Mouse (Mus musculus): ENCODE measurements around the gene Fam207a. TPM values are rescaled to one million over a fixed set of nuclear protein-coding genes. Genes with fewer than 3 reads are reported as not detected.

The Fam207a gene
- 35.1 and 38.0 TPM in 2 replicates for polyA plus RNA-seq (2015; fragmentation: Nextera tagmentation; extraction: Ambion mirVana)

DNA sequence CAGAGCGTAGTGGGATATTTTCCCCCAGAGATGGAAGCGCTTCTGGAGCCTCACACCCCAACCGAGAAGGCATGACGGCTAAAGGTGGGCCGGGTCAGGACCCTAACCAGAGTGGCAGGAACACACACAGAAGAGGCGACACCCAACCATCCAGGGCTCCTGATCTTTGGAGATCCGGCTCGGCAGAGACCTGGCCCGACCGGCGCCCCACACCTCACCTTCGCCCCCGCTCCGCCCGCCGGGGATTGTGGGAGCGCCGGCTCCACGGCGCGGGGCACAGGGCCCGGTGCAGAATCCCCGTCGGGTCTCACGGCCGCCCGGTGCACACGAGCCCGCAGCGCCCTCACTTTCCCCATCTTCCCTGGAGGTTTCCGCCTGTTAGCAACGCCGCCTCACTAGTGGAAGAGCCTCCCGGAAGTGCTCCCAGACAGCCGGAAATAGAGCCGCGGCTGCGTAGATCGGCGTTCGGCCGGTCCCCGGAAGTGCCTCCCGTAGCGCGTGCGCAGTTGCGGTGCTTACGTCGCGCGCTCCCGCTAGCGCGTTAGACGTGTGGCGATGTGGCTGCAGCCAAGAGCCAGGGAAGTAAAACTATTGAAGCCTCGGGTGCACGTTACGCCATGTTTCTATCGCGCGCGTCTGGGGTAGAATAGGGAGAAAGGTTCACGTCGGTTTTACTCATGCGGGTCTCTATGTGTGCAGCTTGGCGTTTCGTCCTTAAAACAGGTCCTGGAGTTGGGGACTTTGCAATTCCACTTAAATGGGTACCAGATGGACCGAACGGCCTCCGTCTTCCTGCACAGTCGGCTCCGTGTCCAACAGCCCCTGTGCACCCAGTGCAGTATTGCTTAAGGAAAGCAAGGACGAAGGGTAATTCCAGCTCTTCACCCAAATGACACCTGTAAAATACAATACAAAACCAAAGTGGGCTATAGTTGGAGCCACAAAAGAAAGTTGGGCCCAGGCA, at the start of gene Fam207a:
TSS of gene Fam207a (minus strand) at position 401 of the 964 bp plus-strand sequence.
- Histone ChIP-seq H3K4me1 (peaks cover 20% of the 10 kb centered on the region), H3K27ac (peak within 1 kb of the TSS; percentile 72), H3K4me2 (peak within 1 kb of the TSS; percentile 80), H3K36me3 (peaks cover 28% of the 10 kb centered on the region; the same call in 1 of the 2 replicates), H3K4me3 (peak within 1 kb of the TSS; percentile 81), H3K9me3 (no peaks in the 10 kb centered on the region), H3K27me3 (no peaks in the 10 kb centered on the region), H3K9ac (peak within 1 kb of the TSS; percentile 81)
- ATAC-seq (ENCODE audit: borderline replicate concordance, extremely low read depth, low FRiP score, low TSS enrichment): peak; percentile 87
- under 1% methylated on average over 75 of the region's 75 CpGs for WGBS

- Histone ChIP-seq H3K27ac (no peak overlapping the region), H3K4me2 (no peak overlapping the region), H3K4me3 (no peak overlapping the region), H3K27me3 (no peaks in the 10 kb centered on the region), H3K9me3 (no peaks in the 10 kb centered on the region), H3K4me1 (peaks cover 10% of the 10 kb centered on the region), H3K36me3 (no peaks in the 10 kb centered on the region), H3K9ac (no peak overlapping the region)
- no peak for ATAC-seq (ENCODE audit: borderline replicate concordance, extremely low read depth, low FRiP score, low TSS enrichment)
- WGBS: 65% methylated on average over 8 of the region's 8 CpGs
Observed at GRCm38 (mm10) chr10:77565005-77565404, 49.4 kb upstream of the Fam207a start.

- no peak overlapping the region for H3K27ac ChIP-seq
- 59% methylated on average over 2 of the region's 2 CpGs for WGBS
- H3K4me1 ChIP-seq: no peaks in the 10 kb centered on the region
- no peak for ATAC-seq (ENCODE audit: borderline replicate concordance, extremely low read depth, low FRiP score, low TSS enrichment)
- no peaks in the 10 kb centered on the region for H3K27me3 ChIP-seq
- no peaks in the 10 kb centered on the region for H3K9me3 ChIP-seq
- no peak overlapping the region for H3K4me3 ChIP-seq
- H3K4me2 ChIP-seq: no peak overlapping the region
- H3K9ac ChIP-seq: no peak overlapping the region
- H3K36me3 ChIP-seq: no peaks in the 10 kb centered on the region
Observed at GRCm38 (mm10) chr10:77561508-77561907, 45.9 kb upstream of the Fam207a start.

GRCm38 (mm10) chr10:77560830-77561229, 45.2 kb upstream of the Fam207a start:
- Histone ChIP-seq H3K27ac (no peak overlapping the region), H3K4me1 (no peaks in the 10 kb centered on the region)
- no peak for ATAC-seq (ENCODE audit: borderline replicate concordance, extremely low read depth, low FRiP score, low TSS enrichment)

GRCm38 (mm10) chr10:77560090-77560489, 44.5 kb upstream of the Fam207a start:
- 85% methylated on average over 11 of the region's 11 CpGs for whole genome bisulfite sequencing
- ATAC-seq (ENCODE audit: borderline replicate concordance, extremely low read depth, low FRiP score, low TSS enrichment): no peak
- no peak overlapping the region for H3K27ac ChIP-seq

More at GRCm38 (mm10) chr10:77560830-77561229, 45.2 kb upstream of the Fam207a start:
- H3K27me3 ChIP-seq: no peaks in the 10 kb centered on the region
- no peaks in the 10 kb centered on the region for H3K9me3 ChIP-seq
- no peaks in the 10 kb centered on the region for H3K36me3 ChIP-seq
- WGBS: 68% methylated on average over 9 of the region's 9 CpGs
- H3K9ac ChIP-seq: no peak overlapping the region
- H3K4me2 ChIP-seq: no peak overlapping the region
- no peak overlapping the region for H3K4me3 ChIP-seq

GRCm38 (mm10) chr10:77557641-77558040, 42.1 kb upstream of the Fam207a start:
- H3K9me3 ChIP-seq: no peaks in the 10 kb centered on the region
- no peak overlapping the region for H3K27ac ChIP-seq
- no peak overlapping the region for H3K4me3 ChIP-seq
- no peaks in the 10 kb centered on the region for H3K27me3 ChIP-seq
- H3K9ac ChIP-seq: no peak overlapping the region
- H3K4me2 ChIP-seq: no peak overlapping the region
- no peaks in the 10 kb centered on the region for H3K36me3 ChIP-seq
- no peak for ATAC-seq (ENCODE audit: borderline replicate concordance, extremely low read depth, low FRiP score, low TSS enrichment)
- H3K4me1 ChIP-seq: no peaks in the 10 kb centered on the region
- WGBS: 88% methylated on average over 4 of the region's 4 CpGs

More at GRCm38 (mm10) chr10:77560090-77560489, 44.5 kb upstream of the Fam207a start:
- H3K9me3 ChIP-seq: no peaks in the 10 kb centered on the region
- H3K4me2 ChIP-seq: no peak overlapping the region
- H3K36me3 ChIP-seq: no peaks in the 10 kb centered on the region
- no peak overlapping the region for H3K9ac ChIP-seq
- no peaks in the 10 kb centered on the region for H3K4me1 ChIP-seq
- no peak overlapping the region for H3K4me3 ChIP-seq
- H3K27me3 ChIP-seq: no peaks in the 10 kb centered on the region

GRCm38 (mm10) chr10:77556631-77557030, 41.0 kb upstream of the Fam207a start:
- WGBS: 89% methylated on average over 7 of the region's 7 CpGs

DNA sequence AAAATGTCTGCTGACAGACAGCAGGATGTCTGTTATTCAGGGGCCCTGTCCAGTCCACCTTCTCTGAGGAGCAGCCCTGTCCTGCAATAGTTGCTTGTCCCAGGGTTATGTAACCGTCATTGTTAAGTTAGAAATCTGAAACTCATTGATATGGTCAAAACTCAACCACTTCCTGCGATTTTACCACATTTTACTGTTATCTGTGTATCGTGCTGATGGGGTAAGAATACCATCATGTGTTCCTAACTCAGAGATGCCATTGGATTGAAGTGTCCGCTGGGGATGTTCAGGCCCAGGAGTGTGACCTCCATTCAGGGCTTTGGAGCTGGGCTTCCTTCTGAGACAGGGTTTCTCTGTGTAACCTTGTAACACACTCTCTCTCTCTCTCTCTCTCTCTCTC, 39.3 kb upstream of the Fam207a start:
- H3K4me2 ChIP-seq: no peak overlapping the region
- no peak overlapping the region for H3K9ac ChIP-seq
- WGBS: 83% methylated on average over 4 of the region's 4 CpGs
- H3K27ac ChIP-seq: no peak overlapping the region
- no peak for ATAC-seq (ENCODE audit: borderline replicate concordance, extremely low read depth, low FRiP score, low TSS enrichment)
- H3K4me1 ChIP-seq: no peaks in the 10 kb centered on the region
- H3K36me3 ChIP-seq: no peaks in the 10 kb centered on the region
- no peaks in the 10 kb centered on the region for H3K9me3 ChIP-seq
- no peaks in the 10 kb centered on the region for H3K27me3 ChIP-seq
- no peak overlapping the region for H3K4me3 ChIP-seq

More at GRCm38 (mm10) chr10:77556631-77557030, 41.0 kb upstream of the Fam207a start:
- Histone ChIP-seq H3K9me3 (no peaks in the 10 kb centered on the region), H3K4me3 (no peak overlapping the region), H3K4me2 (no peak overlapping the region), H3K27me3 (no peaks in the 10 kb centered on the region), H3K36me3 (no peaks in the 10 kb centered on the region), H3K27ac (no peak overlapping the region), H3K4me1 (no peaks in the 10 kb centered on the region), H3K9ac (no peak overlapping the region)
- ATAC-seq (ENCODE audit: borderline replicate concordance, extremely low read depth, low FRiP score, low TSS enrichment): no peak

DNA sequence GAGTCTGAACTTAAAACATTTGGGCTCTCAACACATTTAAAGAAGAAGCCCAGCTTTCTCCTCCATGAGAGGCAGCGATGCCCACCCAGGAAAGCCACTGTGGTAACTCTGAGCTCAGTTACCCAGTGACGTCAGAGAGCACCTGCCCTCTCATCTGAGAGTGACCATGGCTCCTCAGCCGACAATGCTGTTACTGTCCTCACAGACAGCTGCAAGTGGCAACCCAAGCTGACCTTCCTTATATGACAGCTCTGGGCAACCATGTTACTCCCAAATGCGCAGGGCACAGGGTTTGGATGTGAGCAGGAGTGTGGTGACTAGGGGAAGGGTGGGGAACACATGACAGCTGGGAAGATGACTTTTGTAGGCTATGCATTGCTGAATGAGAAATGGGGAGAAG, 37.7 kb upstream of the Fam207a start:
- Histone ChIP-seq H3K4me2 (no peak overlapping the region), H3K9ac (no peak overlapping the region), H3K4me3 (no peak overlapping the region), H3K4me1 (no peaks in the 10 kb centered on the region), H3K27ac (no peak overlapping the region), H3K9me3 (no peaks in the 10 kb centered on the region), H3K27me3 (no peaks in the 10 kb centered on the region), H3K36me3 (no peaks in the 10 kb centered on the region)
- ATAC-seq (ENCODE audit: borderline replicate concordance, extremely low read depth, low FRiP score, low TSS enrichment): no peak
- 74% methylated on average over 4 of the region's 4 CpGs for WGBS

DNA sequence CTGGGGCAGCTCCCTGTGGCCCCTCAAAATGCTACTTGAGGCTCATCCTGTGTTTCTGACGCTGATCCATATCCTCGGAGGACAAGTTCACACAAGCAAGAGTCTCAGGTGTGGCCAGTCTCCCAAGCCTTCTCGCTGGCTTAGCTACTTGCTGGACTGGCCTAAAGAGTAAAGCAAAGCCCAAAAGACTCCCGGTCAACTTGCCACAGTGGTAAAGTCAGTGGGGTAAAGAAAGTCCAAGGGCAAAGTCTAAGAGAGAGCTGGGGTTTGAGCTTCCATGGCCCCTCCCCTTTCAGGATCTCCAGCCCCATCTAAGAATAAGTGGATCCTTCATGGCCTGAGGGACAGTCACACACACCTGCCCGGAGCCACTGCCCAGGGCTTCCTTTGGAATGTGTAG, 36.6 kb upstream of the Fam207a start:
- no peaks in the 10 kb centered on the region for H3K9me3 ChIP-seq
- H3K4me2 ChIP-seq: no peak overlapping the region
- WGBS: 76% methylated on average over 5 of the region's 5 CpGs
- H3K36me3 ChIP-seq: no peaks in the 10 kb centered on the region
- H3K9ac ChIP-seq: no peak overlapping the region
- ATAC-seq (ENCODE audit: borderline replicate concordance, extremely low read depth, low FRiP score, low TSS enrichment): no peak
- no peaks in the 10 kb centered on the region for H3K27me3 ChIP-seq
- H3K27ac ChIP-seq: no peak overlapping the region
- H3K4me3 ChIP-seq: no peak overlapping the region
- no peaks in the 10 kb centered on the region for H3K4me1 ChIP-seq

GRCm38 (mm10) chr10:77550874-77551273, 35.3 kb upstream of the Fam207a start:
- H3K9me3 ChIP-seq: no peaks in the 10 kb centered on the region
- H3K27ac ChIP-seq: no peak overlapping the region
- H3K4me2 ChIP-seq: no peak overlapping the region
- 69% methylated on average over 11 of the region's 11 CpGs for WGBS
- ATAC-seq (ENCODE audit: borderline replicate concordance, extremely low read depth, low FRiP score, low TSS enrichment): no peak
- H3K9ac ChIP-seq: no peak overlapping the region
- H3K36me3 ChIP-seq: no peaks in the 10 kb centered on the region
- no peak overlapping the region for H3K4me3 ChIP-seq
- no peaks in the 10 kb centered on the region for H3K27me3 ChIP-seq
- no peaks in the 10 kb centered on the region for H3K4me1 ChIP-seq

- H3K9me3 ChIP-seq: no peaks in the 10 kb centered on the region
- no peak overlapping the region for H3K27ac ChIP-seq
- H3K9ac ChIP-seq: no peak overlapping the region
- no peak overlapping the region for H3K4me3 ChIP-seq
- no peak overlapping the region for H3K4me2 ChIP-seq
- no peaks in the 10 kb centered on the region for H3K27me3 ChIP-seq
- H3K36me3 ChIP-seq: no peaks in the 10 kb centered on the region
- H3K4me1 ChIP-seq: no peaks in the 10 kb centered on the region
- no peak for ATAC-seq (ENCODE audit: borderline replicate concordance, extremely low read depth, low FRiP score, low TSS enrichment)
- 81% methylated on average over 10 of the region's 10 CpGs for WGBS
Observed at GRCm38 (mm10) chr10:77548576-77548975, 33.0 kb upstream of the Fam207a start.

Measured in lung, embryonic 15.5 days (tissue).